Mouse (Mus musculus) MEL (cell line): ENCODE data around the gene Il11ra1.

ENCODE experiments used
- CTCF ChIP-seq, 3 experiments: IDR thresholded peaks in 2 of 3; conservative IDR thresholded peaks in 1 of 3; 2 replicates each; pipeline ENCODE4 v1.5.1; 2011 to 2012; ENCODE audit warnings: low read length in 3 of 3, low read depth in 2 of 3, mild to moderate bottlenecking in 2 of 3, improper control_type of control experiment in 1 of 3, inconsistent platforms in 1 of 3, mixed read lengths in 1 of 3, moderate library complexity in 1 of 3; ENCODE audit not compliant: control insufficient read depth in 1 of 3, insufficient read depth in 1 of 3, poor library complexity in 1 of 3, severe bottlenecking in 1 of 3
- E2F4 ChIP-seq: IDR thresholded peaks from 2 replicates; pipeline ENCODE4 v1.6.1; 2011; ENCODE audit warnings: low read depth, low read length, improper control_type of control experiment, borderline replicate concordance
- EP300 ChIP-seq, 2 experiments: IDR thresholded peaks; 2 replicates each; pipeline ENCODE4 v1.6.1; 2011; ENCODE audit warnings: improper control_type of control experiment in 2 of 2, low read length in 2 of 2, low read depth in 1 of 2, mild to moderate bottlenecking in 1 of 2
- ETS1 ChIP-seq: IDR thresholded peaks from 2 replicates; pipeline ENCODE4 v1.6.1; 2012; ENCODE audit warnings: low read depth, mild to moderate bottlenecking, inconsistent platforms, low read length, improper control_type of control experiment, moderate library complexity
- HCFC1 ChIP-seq: IDR thresholded peaks from 2 replicates; pipeline ENCODE4 v1.6.1; 2012; ENCODE audit warnings: low read depth, mild to moderate bottlenecking, inconsistent platforms, low read length, improper control_type of control experiment, moderate library complexity
- MAX ChIP-seq: IDR thresholded peaks from 2 replicates; pipeline ENCODE4 v1.6.1; 2011; ENCODE audit warnings: low read length, improper control_type of control experiment
- MEF2A ChIP-seq: IDR thresholded peaks from 2 replicates; pipeline ENCODE4 v1.6.1; 2014; ENCODE audit warnings: low read depth, mild to moderate bottlenecking, inconsistent platforms, low read length, improper control_type of control experiment; ENCODE audit not compliant: poor library complexity, insufficient replicate concordance, severe bottlenecking; ENCODE audit errors: extremely low read depth
- NELFE ChIP-seq: IDR thresholded peaks from 2 replicates; pipeline ENCODE4 v1.6.1; 2011; ENCODE audit warnings: low read depth, low read length, improper control_type of control experiment
- POLR2A ChIP-seq, 2 experiments: IDR thresholded peaks; 2 replicates each; pipeline ENCODE4 v1.6.1; 2011 to 2012; ENCODE audit warnings: low read length in 2 of 2, mild to moderate bottlenecking in 2 of 2, control low read depth in 1 of 2, improper control_type of control experiment in 1 of 2, low read depth in 1 of 2, moderate library complexity in 1 of 2; ENCODE audit not compliant: control insufficient read depth in 1 of 2, insufficient read depth in 1 of 2, poor library complexity in 1 of 2
- POLR2AphosphoS2 ChIP-seq: IDR thresholded peaks from 2 replicates; pipeline ENCODE4 v1.6.1; 2011; ENCODE audit warnings: low read length, improper control_type of control experiment
- SMC3 ChIP-seq: IDR thresholded peaks from 2 replicates; pipeline ENCODE4 v1.6.1; 2011; ENCODE audit warnings: low read depth, low read length, improper control_type of control experiment
- ZC3H11A ChIP-seq: IDR thresholded peaks from 2 replicates; pipeline ENCODE4 v1.6.1; 2012; ENCODE audit warnings: low read depth, mild to moderate bottlenecking, inconsistent platforms, low read length, improper control_type of control experiment
- ZMIZ1 ChIP-seq: IDR thresholded peaks from 2 replicates; pipeline ENCODE4 v1.6.1; 2012; ENCODE audit warnings: low read depth, mild to moderate bottlenecking, inconsistent platforms, low read length, improper control_type of control experiment, moderate library complexity

DNA sequence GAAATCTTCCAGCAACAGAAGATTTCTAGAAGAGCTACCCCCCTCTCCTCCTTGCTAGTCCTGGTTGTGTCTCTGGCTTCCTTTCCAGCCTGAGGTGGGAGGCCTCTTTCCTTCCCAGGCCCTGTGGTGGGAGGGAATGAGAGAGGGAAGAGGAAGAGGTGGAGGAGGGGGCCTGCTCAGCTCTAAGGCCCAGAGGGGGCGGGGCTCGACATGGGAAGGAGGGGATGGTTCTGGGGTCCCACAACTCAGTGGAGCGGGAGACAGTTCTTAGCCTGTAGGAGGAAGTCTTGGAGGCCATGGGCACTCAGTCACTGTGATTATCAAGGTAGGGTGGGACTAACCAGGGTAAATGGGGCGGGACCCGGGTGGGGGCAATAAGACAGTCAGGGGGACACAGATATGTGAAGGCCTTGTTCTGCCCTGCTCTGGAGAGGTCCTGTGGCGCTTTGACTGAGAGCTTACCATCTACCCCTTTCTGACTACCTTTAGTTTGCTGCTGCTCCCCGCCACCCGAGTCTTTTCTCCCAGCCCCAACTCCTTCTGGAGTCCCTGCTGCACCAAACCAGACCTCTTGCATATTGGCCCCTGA is 62.4 kb downstream of the Il11ra1 start:
- TF ChIP-seq EP300 (IDR thresholded peaks at IDR 0.05; ENCODE audit: low read depth in 1 of 2, low read length in 2 of 2) (no peak), CTCF (IDR thresholded peaks at IDR 0.05 in 2 of 3, conservative IDR thresholded peaks at IDR 0.05 in 1 of 3; ENCODE audit: control insufficient read depth in 1 of 3, insufficient read depth in 1 of 3, low read depth in 2 of 3, low read length in 3 of 3, poor library complexity in 1 of 3, severe bottlenecking in 1 of 3) (no peak), ETS1 (no peak), E2F4 (no peak), MAX (no peak), POLR2AphosphoS2 (no peak), NELFE (no peak), ZMIZ1 (no peak), POLR2A (IDR thresholded peaks at IDR 0.05; ENCODE audit: control insufficient read depth in 1 of 2, insufficient read depth in 1 of 2, low read depth in 1 of 2, low read length in 2 of 2, poor library complexity in 1 of 2) (no peak), ZC3H11A (no peak), SMC3 (no peak), HCFC1 (no peak), MEF2A (no peak)
